Mouse (Mus musculus) G1E (cell line): ENCODE results near the gene Sept3.

ENCODE experiments used
- CTCF ChIP-seq: IDR thresholded peaks from 2 replicates; pipeline ENCODE4 v1.5.1; 2012; ENCODE audit warnings: low read depth, low read length, inconsistent platforms, mixed read lengths
- POLR2AphosphoS5 ChIP-seq: IDR thresholded peaks from 2 replicates; pipeline ENCODE4 v1.6.1; 2012; ENCODE audit warnings: low read depth, low read length, inconsistent platforms; ENCODE audit not compliant: insufficient replicate concordance

DNA sequence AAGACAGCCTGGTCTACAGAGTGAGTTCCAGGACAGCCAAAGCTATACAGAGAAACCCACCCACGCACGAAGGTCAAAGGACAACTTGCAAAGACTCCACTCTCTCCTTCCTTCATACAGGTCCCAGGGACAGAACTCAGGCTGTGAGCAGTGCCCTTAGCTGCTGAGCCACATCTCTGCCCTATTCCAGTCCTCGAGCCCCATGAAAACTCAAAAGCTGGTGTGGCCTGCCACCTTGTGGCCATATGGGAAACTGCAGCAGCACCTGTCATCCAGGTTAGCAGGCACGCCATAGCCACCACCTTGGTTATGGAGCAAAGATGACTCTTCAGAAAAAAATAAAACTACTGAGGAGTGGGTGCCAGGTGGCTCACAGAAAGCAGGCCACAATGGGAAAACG, 38.1 kb upstream of the Sept3 start:
- TF ChIP-seq POLR2AphosphoS5 (no peak), CTCF (peak; percentile 95)
